Mouse (Mus musculus) kidney, embryonic 14.5 days (tissue): Measurements from ENCODE around the gene Rasl2-9. TPM values are rescaled to one million over a fixed set of nuclear protein-coding genes. Genes with fewer than 3 reads are reported as not detected.
A peak's percentile ranks its signal among the peaks of the same experiment; 100 is the strongest.
"Not testable (repeated sequence)": the region's sequence is repeated elsewhere in the genome, so short reads cannot be mapped to it uniquely, and the experiment has no call there.

Source experiments
- ATAC-seq: fragments of 200-750 bp; cut with Nextera tagmentation; 2 replicates; pipeline ENCODE4 v1.8.0; 2017; ENCODE audit warnings: moderate number of reproducible peaks, mild to moderate bottlenecking, moderate TSS enrichment, moderate library complexity; ENCODE audit not compliant: low FRiP score, low TSS enrichment
- H3K27ac ChIP-seq: fragments of 300-500 bp; sonication (generic); 2 replicates; pipeline ENCODE4 v1.5.1; 2014; ENCODE audit warnings: low read depth, mild to moderate bottlenecking, low read length, moderate library complexity, mixed read lengths
- H3K27me3 ChIP-seq: fragments of 300-500 bp; sonication (generic); 2 replicates; pipeline ENCODE4 v1.6.1; 2014; ENCODE audit warnings: mild to moderate bottlenecking, low read length; ENCODE audit not compliant: control insufficient read depth, insufficient read depth
- H3K36me3 ChIP-seq: fragments of 300-500 bp; sonication (generic); 2 replicates; pipeline ENCODE4 v1.6.1; 2014; ENCODE audit warnings: low read length, mixed read lengths; ENCODE audit not compliant: control insufficient read depth, insufficient read depth
- H3K4me1 ChIP-seq: fragments of 300-500 bp; sonication (generic); 2 replicates; pipeline ENCODE4 v1.6.1; 2014; ENCODE audit warnings: low read length, mixed read lengths; ENCODE audit not compliant: control insufficient read depth, insufficient read depth
- H3K4me2 ChIP-seq: fragments of 300-500 bp; sonication (generic); replicated peaks from 2 replicates; pipeline ENCODE4 v1.6.1; 2014; ENCODE audit warnings: low read depth, mild to moderate bottlenecking, low read length
- H3K4me3 ChIP-seq: fragments of 300-500 bp; sonication (generic); 2 replicates; pipeline ENCODE4 v1.5.1; 2014; ENCODE audit warnings: mild to moderate bottlenecking, low read length
- H3K9ac ChIP-seq: fragments of 300-500 bp; sonication (generic); 2 replicates; pipeline ENCODE4 v1.6.1; 2014; ENCODE audit warnings: low read depth, mild to moderate bottlenecking, low read length, moderate library complexity
- H3K9me3 ChIP-seq: fragments of 300-500 bp; sonication (generic); 2 replicates; pipeline ENCODE4 v1.6.1; 2016; ENCODE audit warnings: low read length; ENCODE audit not compliant: control insufficient read depth
- WGBS: fragments of 180-500 bp; shearing (Covaris S2); extraction: QIAGEN DNeasy Blood & Tissue Kit; methylation state at CpG from one replicate; pipeline ENCODE4 v1.1.7; 2014; 5-methylcytosine and 5-hydroxymethylcytosine counted together
- polyA plus RNA-seq: library from polyadenylated mRNA; unstranded; fragments of >200 nt; fragmentation: Nextera tagmentation; extraction: Ambion mirVana; gene quantifications from 2 replicates; pipeline ENCODE4 v1.2.1, GENCODE M21; 2014

Gene Rasl2-9
- polyA plus RNA-seq, 1 experiment from 2014 or later, result 0.28 TPM

DNA sequence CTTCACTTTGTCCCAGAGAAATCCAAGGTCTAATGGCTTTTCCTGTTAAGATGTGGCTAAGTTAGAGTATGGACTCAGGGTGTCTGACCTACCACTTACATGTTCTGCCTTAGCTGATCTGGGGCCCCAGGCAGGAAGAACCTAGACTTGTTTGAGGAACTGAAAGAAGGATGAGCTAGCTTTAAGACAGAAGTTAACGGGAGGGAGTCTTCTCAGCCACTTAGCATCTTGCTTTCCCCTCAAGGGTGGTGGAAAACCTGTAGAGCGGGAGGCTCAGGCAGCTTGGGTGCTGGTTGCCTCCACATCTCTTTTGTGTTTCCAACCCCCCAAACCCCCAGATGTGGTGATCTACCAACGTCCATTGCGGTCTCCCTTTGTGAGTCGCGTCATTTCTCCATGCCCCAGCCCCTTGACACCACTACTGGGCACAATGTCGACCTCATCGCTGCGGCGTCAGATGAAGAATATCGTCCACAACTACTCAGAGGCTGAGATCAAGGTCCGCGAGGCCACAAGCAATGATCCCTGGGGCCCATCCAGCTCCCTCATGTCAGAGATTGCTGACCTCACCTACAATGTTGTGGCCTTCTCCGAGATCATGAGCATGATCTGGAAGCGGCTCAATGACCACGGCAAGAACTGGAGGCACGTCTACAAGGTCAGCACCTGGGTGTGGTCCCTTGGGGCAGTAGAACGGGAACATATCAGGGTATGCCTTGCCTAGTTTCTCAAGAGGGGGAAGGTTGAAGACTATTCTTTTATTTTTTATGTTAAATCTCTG, 42.2 kb downstream of the Rasl2-9 start:
- Histone ChIP-seq H3K9me3 (no peaks in the 10 kb centered on the region), H3K27me3 (no peaks in the 10 kb centered on the region), H3K36me3 (peaks cover 38% of the 10 kb centered on the region), H3K4me3 (no peak overlapping the region), H3K4me1 (peaks cover 14% of the 10 kb centered on the region), H3K4me2 (no peak overlapping the region), H3K9ac (no peak overlapping the region), H3K27ac (no peak overlapping the region)
- 86% methylated on average over 18 of the region's 18 CpGs for WGBS
- ATAC-seq, result no peak

DNA sequence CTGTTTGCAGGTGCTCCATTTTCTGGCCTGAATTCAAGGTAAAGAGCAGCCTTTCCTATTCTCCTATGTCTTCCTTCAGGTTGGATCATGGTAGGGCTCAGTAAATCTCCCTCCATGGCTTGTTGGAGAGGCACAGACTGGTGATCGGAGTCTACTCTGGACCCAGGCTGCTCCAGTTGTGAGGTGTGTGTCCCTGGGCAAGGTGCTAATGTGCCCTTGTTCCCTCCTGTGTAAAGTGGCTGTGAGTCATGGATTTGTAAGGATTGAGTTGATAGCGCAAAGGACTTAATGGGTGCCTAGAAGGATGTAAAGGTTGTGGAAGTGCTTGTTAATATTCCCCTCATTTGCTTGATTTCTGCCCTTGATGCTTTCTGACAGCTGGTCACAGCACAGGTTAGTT, 43.8 kb downstream of the Rasl2-9 start:
- no peak overlapping the region for H3K4me2 ChIP-seq
- H3K9ac ChIP-seq, result no peak overlapping the region
- H3K36me3 ChIP-seq, result peaks cover 52% of the 10 kb centered on the region
- no peaks in the 10 kb centered on the region for H3K9me3 ChIP-seq
- H3K4me1 ChIP-seq, result peaks cover 9% of the 10 kb centered on the region
- ATAC-seq, result no peak
- no peak overlapping the region for H3K4me3 ChIP-seq
- WGBS, result 96% methylated on average over 2 of the region's 2 CpGs
- H3K27me3 ChIP-seq, result no peaks in the 10 kb centered on the region
- no peak overlapping the region for H3K27ac ChIP-seq

DNA sequence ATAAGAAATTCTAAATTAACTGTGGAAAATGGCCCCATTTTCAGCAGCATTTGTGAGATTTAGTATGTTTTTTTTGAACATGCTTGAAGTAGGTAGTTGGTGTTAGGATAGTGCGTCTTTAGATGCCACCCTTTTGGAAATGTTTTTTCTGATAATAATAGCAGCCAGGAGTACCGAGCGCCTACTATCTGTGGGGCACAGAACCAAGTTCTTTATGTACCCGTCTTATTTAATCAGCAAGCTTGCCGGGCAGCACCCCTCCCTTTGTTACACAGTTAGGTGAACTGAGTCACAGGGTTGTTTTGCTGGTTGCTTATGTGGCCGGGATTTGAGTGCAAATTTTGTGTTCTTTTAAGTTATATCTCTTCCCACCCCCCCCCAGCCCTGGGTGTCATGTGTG, 44.5 kb downstream of the Rasl2-9 start:
- Histone ChIP-seq H3K4me1 (peaks cover 8% of the 10 kb centered on the region), H3K9ac (peak overlapping the region; percentile 97), H3K36me3 (peaks cover 55% of the 10 kb centered on the region), H3K4me2 (peak overlapping the region; percentile 74), H3K27me3 (no peaks in the 10 kb centered on the region), H3K27ac (no peak overlapping the region), H3K4me3 (peak overlapping the region; percentile 96), H3K9me3 (no peaks in the 10 kb centered on the region)
- 72% methylated on average over 6 of the region's 6 CpGs for WGBS
- no peak for ATAC-seq

DNA sequence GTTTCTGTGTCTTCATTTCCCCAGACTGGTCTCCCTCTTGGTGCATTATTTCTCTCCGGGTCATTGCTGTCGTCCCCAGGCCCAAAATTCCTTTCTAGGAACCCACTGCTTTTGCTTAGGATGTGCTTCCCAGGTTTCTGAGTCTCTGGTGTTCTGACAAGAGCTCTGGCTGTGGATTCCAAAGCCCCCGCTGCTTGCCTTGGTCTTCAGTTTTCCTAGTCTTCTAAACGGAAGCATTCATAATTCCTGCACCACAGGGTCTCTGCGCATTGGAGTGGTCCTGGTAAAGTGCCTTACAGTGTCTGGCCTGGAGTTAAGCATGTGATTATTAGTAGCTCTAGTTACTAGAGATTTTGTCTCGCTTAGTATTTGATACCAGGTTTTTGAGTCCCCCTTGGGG, 44.9 kb downstream of the Rasl2-9 start:
- Histone ChIP-seq H3K9ac (peak overlapping the region; percentile 97), H3K4me1 (peaks cover 8% of the 10 kb centered on the region), H3K9me3 (no peaks in the 10 kb centered on the region), H3K27ac (peak overlapping the region; percentile 97; the same call in 1 of the 2 replicates), H3K27me3 (no peaks in the 10 kb centered on the region), H3K4me2 (peak overlapping the region; percentile 74), H3K36me3 (peaks cover 56% of the 10 kb centered on the region), H3K4me3 (peak overlapping the region; percentile 96)
- WGBS, result 14% methylated on average over 6 of the region's 6 CpGs
- no peak for ATAC-seq

DNA sequence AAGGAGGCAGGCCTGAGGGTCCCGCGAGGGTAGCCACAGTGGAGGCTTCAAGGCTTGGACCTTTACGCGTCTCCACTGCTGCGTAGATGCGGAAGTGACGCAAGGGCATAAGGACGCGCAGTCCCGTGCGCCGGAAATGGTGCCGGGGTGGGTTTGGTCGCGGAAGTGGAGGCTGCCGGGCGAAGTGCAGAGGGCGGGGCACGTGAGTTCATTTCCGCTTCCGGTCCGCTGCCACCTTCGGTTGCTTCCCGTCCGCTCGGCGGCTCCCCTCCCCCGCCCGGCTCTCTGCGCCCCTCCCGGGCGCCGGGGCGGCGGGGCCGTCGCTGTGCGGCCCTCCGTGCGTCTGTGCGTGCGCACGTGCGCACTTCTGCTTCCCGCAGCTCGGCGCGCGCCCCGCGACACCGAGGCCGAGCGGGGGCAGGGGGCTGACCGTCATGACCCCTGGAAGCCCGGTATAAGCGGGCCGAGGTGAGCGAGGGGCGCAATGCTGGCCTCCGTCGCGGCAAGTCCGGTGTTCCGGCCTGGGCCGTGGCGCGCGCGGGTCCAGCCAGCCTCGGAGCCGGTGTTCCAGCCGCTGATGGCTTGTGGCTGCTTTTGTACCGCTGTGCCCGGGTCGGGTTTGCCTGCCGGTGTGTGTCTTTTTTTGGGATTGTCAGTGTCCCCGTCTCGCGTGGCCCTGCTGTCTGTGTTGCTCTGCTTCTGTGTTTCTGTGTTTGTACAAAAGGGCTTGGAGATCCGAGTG, 45.6 kb downstream of the Rasl2-9 start, which contains the start of gene Epn1:
Epn1 (plus strand) TSS at position 226 of the 742 bp plus-strand sequence.
- ATAC-seq, result peak; percentile 96
- peaks cover 54% of the 10 kb centered on the region for H3K36me3 ChIP-seq
- peaks cover 8% of the 10 kb centered on the region for H3K4me1 ChIP-seq
- peak within 1 kb of the TSS; percentile 97 for H3K27ac ChIP-seq
- H3K4me3 ChIP-seq, result peak within 1 kb of the TSS; percentile 96
- H3K9me3 ChIP-seq, result no peaks in the 10 kb centered on the region
- H3K4me2 ChIP-seq, result peak within 1 kb of the TSS; percentile 74
- WGBS, result under 1% methylated on average over 69 of the region's 81 CpGs
- no peaks in the 10 kb centered on the region for H3K27me3 ChIP-seq
- H3K9ac ChIP-seq, result peak within 1 kb of the TSS; percentile 97

DNA sequence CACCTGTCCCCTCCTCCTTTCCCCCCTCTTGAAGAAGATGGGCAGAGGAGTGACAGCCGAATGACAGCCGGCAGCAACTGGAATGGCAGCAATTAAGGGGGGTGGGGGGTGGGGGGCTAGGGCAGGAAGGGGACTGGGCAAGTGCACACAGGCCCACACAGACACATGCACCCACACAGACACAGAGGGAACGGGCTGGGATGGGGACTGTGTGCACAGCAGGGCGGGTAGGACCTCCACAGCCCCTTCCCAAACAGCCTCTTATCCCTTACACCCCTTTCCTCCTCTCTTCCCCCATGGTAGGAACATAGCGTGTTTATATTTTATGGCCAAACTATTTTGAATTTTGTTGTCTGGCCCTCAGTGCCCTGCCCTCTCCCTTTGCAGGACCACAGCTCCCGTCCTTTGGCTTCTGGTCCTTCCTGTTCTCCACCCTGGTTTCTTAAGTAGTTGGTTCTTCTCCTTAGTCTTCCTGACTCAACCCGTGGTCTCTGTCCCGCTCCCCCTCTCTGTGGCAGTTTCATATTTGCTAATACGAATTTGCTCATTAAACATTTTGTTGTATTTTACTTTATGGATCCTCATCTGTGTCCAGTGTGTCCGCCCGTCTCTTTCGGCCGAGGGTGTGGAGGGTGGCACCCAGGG, 46.3 kb downstream of the Rasl2-9 start:
- not testable (repeated sequence) for H3K4me1 ChIP-seq, H3K27me3 ChIP-seq, H3K9me3 ChIP-seq
- peak; percentile 37; the same call in 1 of the 2 replicates for ATAC-seq
- H3K9ac ChIP-seq, result peak overlapping the region; percentile 97; the same call in 1 of the 2 replicates
- peaks cover 54% of the 10 kb centered on the region for H3K36me3 ChIP-seq
- H3K4me2 ChIP-seq, result peak overlapping the region; percentile 74
- H3K27ac ChIP-seq, result 0 out of 2 replicates have a peak overlapping the region, but pooled peaks have one; percentile 97
- 41% methylated on average over 9 of the region's 13 CpGs for WGBS
- peak overlapping the region; percentile 96 for H3K4me3 ChIP-seq

DNA sequence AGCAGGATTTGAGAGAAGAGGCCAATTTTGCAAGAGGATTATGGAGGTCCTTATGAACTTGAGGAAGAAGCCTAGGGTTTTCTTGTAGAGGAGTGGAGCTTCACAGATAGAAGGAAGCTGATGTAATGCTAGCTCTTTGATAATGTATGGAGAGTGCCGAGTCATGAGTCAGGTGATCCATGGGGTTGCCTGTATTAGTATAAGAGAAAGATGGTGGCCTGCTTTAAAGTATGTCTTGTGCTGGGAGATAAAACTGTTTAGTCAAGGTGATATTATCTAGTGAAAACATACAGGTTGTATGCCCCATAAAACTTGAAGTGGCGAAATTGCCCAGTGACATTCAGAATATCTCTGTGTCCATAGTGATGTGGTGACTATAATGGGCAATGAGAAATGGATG, 48.8 kb downstream of the Rasl2-9 start:
- H3K27ac ChIP-seq, result no peak overlapping the region
- peaks cover 8% of the 10 kb centered on the region for H3K4me1 ChIP-seq
- no peak overlapping the region for H3K4me2 ChIP-seq
- H3K4me3 ChIP-seq, result no peak overlapping the region
- H3K36me3 ChIP-seq, result peaks cover 70% of the 10 kb centered on the region
- 90% methylated on average over 2 of the region's 2 CpGs for WGBS
- H3K27me3 ChIP-seq, result no peaks in the 10 kb centered on the region
- H3K9me3 ChIP-seq, result no peaks in the 10 kb centered on the region
- H3K9ac ChIP-seq, result no peak overlapping the region
- ATAC-seq, result no peak

DNA sequence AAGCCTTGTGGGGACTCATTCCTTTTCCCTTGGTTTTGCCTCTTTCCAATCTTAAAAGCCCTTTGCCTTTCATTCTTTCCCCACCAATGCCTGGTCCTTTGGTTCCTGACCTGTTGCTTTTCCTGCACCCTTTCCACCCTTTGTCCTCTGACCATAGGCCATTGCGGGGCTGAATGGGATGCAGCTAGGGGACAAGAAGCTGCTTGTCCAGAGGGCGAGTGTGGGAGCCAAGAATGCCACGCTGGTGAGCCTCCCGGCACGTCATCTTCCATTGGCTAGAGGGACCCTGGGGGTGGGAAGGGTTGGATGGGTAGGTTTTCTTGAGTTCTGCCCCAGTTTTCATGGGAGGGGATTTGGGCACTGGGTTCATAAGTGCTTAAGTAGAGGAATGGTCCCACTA, 50.8 kb downstream of the Rasl2-9 start:
- Histone ChIP-seq H3K9ac (no peak overlapping the region), H3K36me3 (peaks cover 89% of the 10 kb centered on the region), H3K4me3 (no peak overlapping the region), H3K27ac (no peak overlapping the region), H3K9me3 (no peaks in the 10 kb centered on the region), H3K4me2 (no peak overlapping the region), H3K4me1 (no peaks in the 10 kb centered on the region), H3K27me3 (no peaks in the 10 kb centered on the region)
- 94% methylated on average over 5 of the region's 5 CpGs for WGBS
- ATAC-seq, result no peak
